Mouse (Mus musculus) midbrain, embryonic 11.5 days (tissue): Measurements from ENCODE around the gene Ccdc30. TPM values are rescaled to one million over a fixed set of nuclear protein-coding genes. Genes with fewer than 3 reads are reported as not detected.

Experiments used
- ATAC-seq: fragments of 200-750 bp; cut with Nextera tagmentation; 2 replicates; pipeline ENCODE4 v1.8.0; 2017; ENCODE audit warnings: moderate TSS enrichment, moderate library complexity; ENCODE audit not compliant: low FRiP score
- DNase-seq: peaks from one replicate; pipeline ENCODE4 v3.0.0; 2015; ENCODE audit warnings: low spot score; ENCODE audit errors: missing footprints
- H3K27ac ChIP-seq: fragments of 300-500 bp; sonication (generic); 2 replicates; pipeline ENCODE4 v1.5.1; 2014; ENCODE audit warnings: low read depth, low read length
- H3K27me3 ChIP-seq: fragments of 300-500 bp; sonication (generic); 2 replicates; pipeline ENCODE4 v1.6.1; 2014; ENCODE audit warnings: mild to moderate bottlenecking, low read length, moderate library complexity, mixed read lengths; ENCODE audit not compliant: control insufficient read depth, insufficient read depth
- H3K36me3 ChIP-seq: fragments of 300-500 bp; sonication (generic); 2 replicates; pipeline ENCODE4 v1.6.1; 2014; ENCODE audit warnings: mild to moderate bottlenecking, low read length, moderate library complexity, mixed read lengths; ENCODE audit not compliant: control insufficient read depth, insufficient read depth
- H3K4me1 ChIP-seq: fragments of 300-500 bp; sonication (generic); 2 replicates; pipeline ENCODE4 v1.6.1; 2014; ENCODE audit warnings: low read length; ENCODE audit not compliant: control insufficient read depth, insufficient read depth
- H3K4me2 ChIP-seq: fragments of 300-500 bp; sonication (generic); 2 replicates; pipeline ENCODE4 v1.6.1; 2014; ENCODE audit warnings: mild to moderate bottlenecking, moderate library complexity
- H3K4me3 ChIP-seq: fragments of 300-500 bp; sonication (generic); 2 replicates; pipeline ENCODE4 v1.5.1; 2014; ENCODE audit warnings: low read depth, low read length
- H3K9ac ChIP-seq: fragments of 300-500 bp; sonication (generic); 2 replicates; pipeline ENCODE4 v1.6.1; 2014; ENCODE audit warnings: low read length
- H3K9me3 ChIP-seq: fragments of 300-500 bp; sonication (generic); 2 replicates; pipeline ENCODE4 v1.6.1; 2016; ENCODE audit warnings: low read length; ENCODE audit not compliant: control insufficient read depth
- WGBS: fragments of 180-500 bp; shearing (Covaris S2); extraction: QIAGEN DNeasy Blood & Tissue Kit; methylation state at CpG from one replicate; pipeline ENCODE4 v1.1.7; 2014; 5-methylcytosine and 5-hydroxymethylcytosine counted together
- polyA plus RNA-seq: library from polyadenylated mRNA; unstranded; fragments of >200 nt; fragmentation: Nextera tagmentation; extraction: Ambion mirVana; gene quantifications from 2 replicates; pipeline ENCODE4 v1.2.1, GENCODE M21; 2014

The Ccdc30 gene
- polyA plus RNA-seq, 1 experiment from 2014 or later, result 10.4 TPM

GRCm38 (mm10) chr4:119300761-119301160 lies 114.6 kb downstream of the Ccdc30 start:
- H3K4me1 ChIP-seq, result no peaks in the 10 kb centered on the region
- H3K36me3 ChIP-seq, result no peaks in the 10 kb centered on the region
- H3K9me3 ChIP-seq, result no peaks in the 10 kb centered on the region
- no peak overlapping the region for H3K4me3 ChIP-seq
- no peak for ATAC-seq
- DNase-seq, result no peak
- no peak overlapping the region for H3K9ac ChIP-seq
- no peak overlapping the region for H3K4me2 ChIP-seq
- H3K27ac ChIP-seq, result no peak overlapping the region
- 91% methylated on average over 3 of the region's 3 CpGs for WGBS
- H3K27me3 ChIP-seq, result no peaks in the 10 kb centered on the region

- no peak overlapping the region for H3K4me3 ChIP-seq
- no peaks in the 10 kb centered on the region for H3K9me3 ChIP-seq
- peaks cover 7% of the 10 kb centered on the region for H3K4me1 ChIP-seq
- H3K27ac ChIP-seq, result no peak overlapping the region
- H3K36me3 ChIP-seq, result no peaks in the 10 kb centered on the region
- H3K4me2 ChIP-seq, result no peak overlapping the region
- ATAC-seq (no peak), DNase-seq (no peak)
- 80% methylated on average over 2 of the region's 2 CpGs for WGBS
- H3K9ac ChIP-seq, result no peak overlapping the region
- H3K27me3 ChIP-seq, result no peaks in the 10 kb centered on the region
These were observed 118.0 kb downstream of the Ccdc30 start for GRCm38 (mm10) chr4:119297361-119297760.

- Histone ChIP-seq H3K27ac (peak overlapping the region; percentile 79), H3K4me3 (peak overlapping the region; percentile 94), H3K9me3 (no peaks in the 10 kb centered on the region), H3K4me1 (peaks cover 13% of the 10 kb centered on the region), H3K36me3 (no peaks in the 10 kb centered on the region), H3K4me2 (peak overlapping the region; percentile 61), H3K27me3 (no peaks in the 10 kb centered on the region), H3K9ac (peak overlapping the region; percentile 79)
- WGBS, result 9% methylated on average over 6 of the region's 6 CpGs
- ATAC-seq, result no peak
- no peak for DNase-seq
These were observed 120.2 kb downstream of the Ccdc30 start for GRCm38 (mm10) chr4:119295134-119295453.

DNA sequence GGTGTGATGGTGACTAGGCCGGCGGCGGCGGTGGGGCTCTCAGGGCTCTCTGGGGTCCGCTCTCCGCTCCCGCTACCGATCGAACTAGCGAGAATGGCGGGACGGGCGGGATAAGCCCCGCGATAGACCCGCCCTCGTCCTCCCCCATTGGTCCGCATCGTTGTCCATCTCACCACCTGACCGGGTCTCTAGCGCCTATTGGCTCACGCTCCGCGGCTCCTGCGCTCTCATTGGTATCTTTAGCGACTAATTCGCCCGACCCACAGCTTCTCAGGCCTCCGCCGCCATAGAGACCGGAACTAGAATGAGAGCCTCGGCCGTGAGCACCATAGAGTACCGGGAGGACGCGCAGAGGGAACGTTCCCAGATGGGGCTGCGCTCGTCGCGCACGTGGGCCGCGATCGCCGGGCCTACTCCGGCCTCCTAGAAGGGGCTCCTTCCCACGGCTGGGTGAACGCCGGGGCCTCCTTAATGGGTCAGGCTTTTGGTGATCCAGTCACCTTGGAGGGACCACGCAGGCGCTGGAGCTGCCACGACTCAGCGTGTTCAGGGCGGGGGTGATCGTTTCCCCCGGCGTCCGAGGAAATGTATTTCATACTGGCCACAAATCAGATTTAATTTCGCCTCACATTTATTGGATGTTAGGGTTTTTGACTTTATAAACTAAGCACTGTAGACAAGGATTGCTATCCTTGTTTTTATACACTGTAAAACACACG lies 120.7 kb downstream of the Ccdc30 start, which contains the start of gene Ybx1:
TSS of gene Ybx1 (minus strand) at position 190 of the 719 bp plus-strand sequence.
- H3K4me1 ChIP-seq, result peaks cover 13% of the 10 kb centered on the region
- no peaks in the 10 kb centered on the region for H3K36me3 ChIP-seq
- H3K27ac ChIP-seq, result peak within 1 kb of the TSS; percentile 84
- WGBS, result under 1% methylated on average over 61 of the region's 61 CpGs
- H3K4me3 ChIP-seq, result peak within 1 kb of the TSS; percentile 94
- no peaks in the 10 kb centered on the region for H3K9me3 ChIP-seq
- H3K9ac ChIP-seq, result peak within 1 kb of the TSS; percentile 89
- H3K27me3 ChIP-seq, result no peaks in the 10 kb centered on the region
- peak within 1 kb of the TSS; percentile 89 for H3K4me2 ChIP-seq
- peak; percentile 100 for DNase-seq
- peak; percentile 99 for ATAC-seq

DNA sequence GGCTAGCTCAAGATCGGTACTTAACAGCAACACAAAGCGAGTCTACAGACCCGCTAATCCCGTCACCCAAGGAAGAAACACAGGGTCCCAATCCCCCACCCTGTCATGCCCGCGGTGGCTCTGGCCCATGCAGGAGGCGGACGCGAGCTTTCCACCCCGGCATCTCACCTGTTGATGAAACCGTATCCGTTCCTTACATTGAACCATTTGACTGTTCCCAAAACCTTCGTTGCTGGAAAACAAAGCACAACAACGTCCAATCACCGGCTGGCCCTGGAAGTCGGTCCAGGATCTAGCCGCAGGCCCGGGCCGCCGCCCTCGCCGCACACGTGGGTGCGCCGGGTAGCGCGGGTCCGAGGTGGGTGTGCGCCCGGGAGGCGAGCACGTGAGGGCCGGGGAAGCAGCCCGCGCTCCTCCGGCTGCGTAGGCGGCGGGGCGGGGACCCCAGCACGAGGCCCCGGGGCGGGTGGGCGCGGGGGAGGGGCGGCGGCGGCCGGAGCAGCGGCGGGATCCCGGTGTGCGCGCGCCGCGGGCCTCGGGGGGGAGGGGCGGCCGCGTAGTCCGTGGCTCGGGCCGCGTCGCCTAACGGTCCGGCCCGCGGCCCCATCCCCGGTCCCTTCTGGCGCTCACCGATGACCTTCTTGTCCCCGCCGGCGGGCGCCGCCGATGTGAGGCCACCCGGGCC lies 121.6 kb downstream of the Ccdc30 start:
- Histone ChIP-seq H3K9me3 (no peaks in the 10 kb centered on the region), H3K4me2 (peak overlapping the region; percentile 89), H3K27ac (peak overlapping the region; percentile 84), H3K9ac (peak overlapping the region; percentile 89), H3K4me1 (peaks cover 13% of the 10 kb centered on the region), H3K27me3 (no peaks in the 10 kb centered on the region), H3K4me3 (peak overlapping the region; percentile 94), H3K36me3 (0 out of 2 replicates have a peak, but pooled peaks cover 2% of the 10 kb centered on the region)
- ATAC-seq (peak; percentile 58), DNase-seq (peak; percentile 93)
- WGBS, result 1% methylated on average over 69 of the region's 80 CpGs

- ATAC-seq (no peak), DNase-seq (peak; percentile 92)
- Histone ChIP-seq H3K9ac (peak overlapping the region; percentile 89), H3K4me2 (peak overlapping the region; percentile 89), H3K4me3 (peak overlapping the region; percentile 94), H3K9me3 (no peaks in the 10 kb centered on the region), H3K36me3 (0 out of 2 replicates have a peak, but pooled peaks cover 3% of the 10 kb centered on the region), H3K27me3 (no peaks in the 10 kb centered on the region), H3K27ac (no peak overlapping the region), H3K4me1 (peaks cover 13% of the 10 kb centered on the region)
- WGBS, result 3% methylated on average over 24 of the region's 24 CpGs
These were observed 122.3 kb downstream of the Ccdc30 start for GRCm38 (mm10) chr4:119292771-119293573.

GRCm38 (mm10) chr4:119291921-119292320 lies 123.4 kb downstream of the Ccdc30 start:
- H3K27me3 ChIP-seq, result no peaks in the 10 kb centered on the region
- DNase-seq (no peak), ATAC-seq (no peak)
- peak overlapping the region; percentile 89 for H3K4me2 ChIP-seq
- H3K36me3 ChIP-seq, result 0 out of 2 replicates have a peak, but pooled peaks cover 3% of the 10 kb centered on the region
- peak overlapping the region; percentile 94 for H3K4me3 ChIP-seq
- H3K9ac ChIP-seq, result peak overlapping the region; percentile 89; the same call in 1 of the 2 replicates
- no peaks in the 10 kb centered on the region for H3K9me3 ChIP-seq
- WGBS, result 96% methylated on average over 1 of the region's 1 CpGs
- H3K27ac ChIP-seq, result no peak overlapping the region
- H3K4me1 ChIP-seq, result peaks cover 15% of the 10 kb centered on the region

DNA sequence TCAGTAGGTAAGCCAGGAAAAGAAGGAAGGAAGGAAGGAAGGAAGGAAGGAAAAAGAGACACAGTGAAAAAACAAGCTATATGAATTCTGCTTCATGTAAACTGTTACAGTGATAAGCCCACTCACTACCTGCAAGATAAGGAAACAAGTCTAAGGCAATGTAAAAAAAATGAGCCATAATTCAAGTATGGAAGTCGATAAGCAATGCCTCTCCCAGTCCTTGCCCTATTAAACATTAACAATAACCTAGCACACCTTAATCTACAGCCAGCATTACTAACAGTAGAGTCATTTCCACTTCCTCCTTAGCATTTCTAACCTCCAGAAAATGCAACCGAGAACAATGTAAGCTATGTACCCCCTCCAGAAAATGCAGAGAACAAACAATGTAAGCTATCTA lies 130.0 kb downstream of the Ccdc30 start:
- DNase-seq, result no peak
- H3K36me3 ChIP-seq, result peaks cover 30% of the 10 kb centered on the region
- no peak overlapping the region for H3K4me2 ChIP-seq
- H3K4me1 ChIP-seq, result 0 out of 2 replicates have a peak, but pooled peaks cover 2% of the 10 kb centered on the region
- H3K27me3 ChIP-seq, result no peaks in the 10 kb centered on the region
- no peak overlapping the region for H3K27ac ChIP-seq
- no peak for ATAC-seq
- no peak overlapping the region for H3K9ac ChIP-seq
- no peaks in the 10 kb centered on the region for H3K9me3 ChIP-seq
- no peak overlapping the region for H3K4me3 ChIP-seq
- WGBS, result 88% methylated on average over 2 of the region's 2 CpGs
